Mouse (Mus musculus): Measurements from ENCODE around the gene Bcor. TPM values are rescaled to one million over a fixed set of nuclear protein-coding genes. Genes with fewer than 3 reads are reported as not detected.

The Bcor gene
- total and polyA plus RNA-seq, 2 experiments from 2014 or later: 10.3 to 22.6 TPM

DNA sequence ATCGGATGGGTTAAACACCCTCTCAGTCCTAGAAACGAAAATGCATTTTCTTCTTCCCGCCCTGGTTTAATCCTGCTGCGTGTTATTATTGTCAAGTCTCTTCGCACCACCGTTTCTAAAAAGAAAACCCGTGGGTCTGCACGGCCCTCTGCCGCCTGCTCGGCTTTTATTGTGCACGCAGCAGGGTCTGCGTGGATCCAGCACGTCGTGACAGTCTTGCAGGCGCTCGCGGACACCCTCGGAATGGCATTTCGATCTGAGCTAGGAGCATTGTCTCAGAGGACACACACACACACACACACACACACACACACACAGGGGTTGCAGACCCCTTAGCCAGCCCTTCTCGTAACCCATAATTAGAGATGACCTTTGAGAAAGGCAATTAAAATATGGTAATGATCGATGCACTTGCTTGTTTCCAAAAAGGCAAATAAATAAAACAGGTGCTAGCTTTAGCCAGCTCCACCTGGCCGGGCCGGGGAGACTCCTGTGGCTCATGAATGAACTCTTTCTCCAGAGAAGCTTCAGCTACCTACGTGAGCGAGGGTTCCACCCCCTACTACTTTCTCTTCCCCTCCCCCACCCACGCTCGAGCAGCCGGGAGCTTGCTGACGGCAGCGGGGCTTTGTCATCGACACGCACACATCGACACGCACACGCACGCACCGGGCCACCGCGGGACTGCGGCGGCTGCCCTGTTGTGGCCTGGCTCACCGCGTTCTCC is 8.7 kb downstream of the Bcor start:
- Histone ChIP-seq H3K27ac (no peak overlapping the region; the same call in 1 of the 2 replicates), H3K36me3 (ENCODE audit: insufficient read depth, low read length) (no peaks in the 10 kb centered on the region), H3K9ac (replicated peaks; ENCODE audit: low read length) (0 out of 2 replicates have a peak overlapping the region, but pooled peaks have one; percentile 13), H3K4me1 (ENCODE audit: insufficient read depth, low read length) (no peaks in the 10 kb centered on the region), H3K27me3 (ENCODE audit: insufficient read depth, low read length) (no peaks in the 10 kb centered on the region; the same call in 1 of the 2 replicates), H3K4me2 (ENCODE audit: low read depth, low read length) (peak overlapping the region; percentile 55), H3K4me3 (ENCODE audit: low read length) (peak overlapping the region; percentile 24), H3K9me3 (ENCODE audit: low read length) (no peaks in the 10 kb centered on the region)
- 6% methylated on average over 43 of the region's 43 CpGs for WGBS
- ATAC-seq: peak; percentile 76
- TF ChIP-seq CTCF (IDR thresholded peaks at IDR 0.05; ENCODE audit: low read depth): no peak
- DNase-seq (ENCODE audit: low spot score): peak; percentile 62

DNA sequence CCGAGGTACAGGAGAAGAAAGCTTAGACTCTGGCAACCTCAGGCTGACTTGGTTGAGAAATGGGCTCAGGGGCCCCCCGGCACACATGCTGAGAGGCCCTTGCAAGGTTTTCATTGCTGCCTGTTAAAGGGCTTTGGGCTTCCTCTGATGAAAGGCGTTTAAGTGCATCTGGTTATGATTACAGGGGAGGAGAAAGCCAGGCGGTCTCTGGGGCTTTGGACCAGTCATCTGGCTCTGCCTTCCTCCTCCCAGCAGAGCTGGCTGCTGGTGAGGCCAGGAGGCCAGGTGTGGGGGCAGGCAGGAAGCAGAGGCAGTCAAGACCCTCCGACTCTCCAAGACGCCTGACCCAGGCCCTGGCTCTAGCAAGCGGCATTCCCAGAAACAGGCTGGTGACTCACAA is 9.7 kb downstream of the Bcor start:
- no peaks in the 10 kb centered on the region for H3K4me1 ChIP-seq (ENCODE audit: insufficient read depth, low read length)
- H3K9ac ChIP-seq (replicated peaks; ENCODE audit: low read length): no peak overlapping the region
- WGBS: 23% methylated on average over 7 of the region's 7 CpGs
- H3K36me3 ChIP-seq (ENCODE audit: insufficient read depth, low read length): no peaks in the 10 kb centered on the region
- ATAC-seq: no peak
- no peak overlapping the region for H3K4me2 ChIP-seq (ENCODE audit: low read depth, low read length)
- H3K9me3 ChIP-seq (ENCODE audit: low read length): no peaks in the 10 kb centered on the region
- H3K27me3 ChIP-seq (ENCODE audit: insufficient read depth, low read length): no peaks in the 10 kb centered on the region; the same call in 1 of the 2 replicates
- no peak for DNase-seq (ENCODE audit: low spot score)
- no peak for TF ChIP-seq CTCF (IDR thresholded peaks at IDR 0.05; ENCODE audit: low read depth)
- no peak overlapping the region for H3K27ac ChIP-seq
- no peak overlapping the region for H3K4me3 ChIP-seq (ENCODE audit: low read length)

DNA sequence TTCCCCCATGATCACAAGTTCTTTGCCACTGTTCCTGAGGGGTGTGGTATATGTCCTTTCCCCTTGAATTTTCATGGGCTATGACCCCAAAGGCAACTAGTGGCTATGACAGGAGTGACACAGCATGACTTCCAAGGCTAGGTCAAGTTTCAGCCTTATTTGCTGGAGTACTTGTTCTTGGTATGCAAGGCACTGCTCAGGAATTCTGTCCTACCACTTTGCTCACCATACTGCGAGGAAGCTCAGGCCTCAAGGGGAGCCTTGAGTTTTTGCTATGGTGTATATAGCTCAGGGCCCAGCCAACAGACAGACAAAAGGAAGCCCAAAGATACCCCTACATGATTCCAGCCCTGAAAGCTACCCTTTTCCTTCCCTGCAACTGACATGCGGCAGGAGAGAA is 13.9 kb downstream of the Bcor start:
- DNase-seq (ENCODE audit: low spot score): no peak
- Histone ChIP-seq H3K9me3 (ENCODE audit: low read length) (no peaks in the 10 kb centered on the region), H3K36me3 (ENCODE audit: insufficient read depth, low read length) (no peaks in the 10 kb centered on the region), H3K4me2 (ENCODE audit: low read depth, low read length) (no peak overlapping the region), H3K9ac (replicated peaks; ENCODE audit: low read length) (no peak overlapping the region), H3K4me3 (ENCODE audit: low read length) (no peak overlapping the region), H3K27ac (no peak overlapping the region), H3K4me1 (ENCODE audit: insufficient read depth, low read length) (no peaks in the 10 kb centered on the region), H3K27me3 (ENCODE audit: insufficient read depth, low read length) (peaks cover 6% of the 10 kb centered on the region; the same call in 1 of the 2 replicates)
- no peak for TF ChIP-seq CTCF (IDR thresholded peaks at IDR 0.05; ENCODE audit: low read depth)
- no peak for ATAC-seq
- 83% methylated on average over 2 of the region's 2 CpGs for WGBS

DNA sequence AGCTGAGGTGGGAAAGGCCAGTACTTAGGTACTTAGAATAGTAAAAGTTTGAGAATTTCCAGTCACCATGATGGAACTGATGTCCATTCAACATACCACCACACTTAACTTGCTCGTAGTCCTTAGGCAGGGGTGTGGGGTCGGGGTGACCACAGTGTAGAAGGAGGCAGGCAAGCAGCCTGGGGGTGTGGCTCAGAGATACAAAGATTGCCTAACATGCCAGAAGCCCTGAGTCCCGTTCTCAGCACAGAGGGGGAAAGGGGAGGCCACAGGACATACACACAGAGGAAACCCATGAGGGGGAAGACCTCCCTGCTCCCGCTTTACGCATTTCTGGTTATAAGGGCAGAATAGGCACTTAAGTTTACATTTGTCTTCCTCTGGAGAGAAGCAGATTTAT is 17.3 kb downstream of the Bcor start:
- no peak overlapping the region for H3K4me3 ChIP-seq (ENCODE audit: low read length)
- no peak for DNase-seq (ENCODE audit: low spot score)
- H3K27me3 ChIP-seq (ENCODE audit: insufficient read depth, low read length): peaks cover 10% of the 10 kb centered on the region; the same call in 1 of the 2 replicates
- H3K36me3 ChIP-seq (ENCODE audit: insufficient read depth, low read length): no peaks in the 10 kb centered on the region
- no peak for ATAC-seq
- no peaks in the 10 kb centered on the region for H3K9me3 ChIP-seq (ENCODE audit: low read length)
- H3K4me2 ChIP-seq (ENCODE audit: low read depth, low read length): no peak overlapping the region
- no peak overlapping the region for H3K9ac ChIP-seq (replicated peaks; ENCODE audit: low read length)
- H3K27ac ChIP-seq: no peak overlapping the region
- H3K4me1 ChIP-seq (ENCODE audit: insufficient read depth, low read length): no peaks in the 10 kb centered on the region
- no peak for TF ChIP-seq CTCF (IDR thresholded peaks at IDR 0.05; ENCODE audit: low read depth)
- 60% methylated on average over 5 of the region's 5 CpGs for WGBS

DNA sequence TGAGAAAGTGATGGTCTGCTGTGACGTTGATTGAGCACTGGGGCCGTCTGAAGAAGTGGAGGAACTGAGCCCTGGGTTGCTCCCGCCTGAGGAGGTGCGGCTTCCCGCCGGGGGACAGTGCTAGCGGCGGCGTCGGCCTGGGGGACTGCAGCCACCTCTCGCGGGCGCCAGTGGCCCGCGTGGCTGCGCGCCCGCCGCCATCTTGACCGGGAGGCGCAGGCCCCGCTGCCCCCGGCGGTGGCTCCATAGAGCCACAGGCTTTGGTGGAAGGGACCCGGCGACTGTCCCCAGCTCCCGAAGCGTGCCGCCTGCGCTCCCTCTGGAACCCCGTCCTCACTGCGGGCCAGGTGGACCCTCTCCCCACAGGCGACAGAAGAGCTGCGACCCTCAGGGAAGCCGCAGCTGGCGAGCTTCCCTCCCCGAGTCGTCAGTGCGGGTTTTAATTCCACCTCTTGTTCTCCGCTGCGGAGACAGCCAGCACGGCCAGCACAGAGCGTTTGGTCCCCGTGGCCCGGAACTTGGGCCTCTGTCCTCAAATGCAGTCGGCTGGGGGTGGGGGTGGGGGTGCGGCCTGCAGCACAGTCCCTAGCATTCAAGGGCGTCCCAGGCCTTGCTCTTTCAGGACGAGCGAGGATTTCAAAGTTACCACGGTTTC is 19.9 kb downstream of the Bcor start:
- H3K36me3 ChIP-seq (ENCODE audit: insufficient read depth, low read length): no peaks in the 10 kb centered on the region
- no peak for DNase-seq (ENCODE audit: low spot score)
- no peaks in the 10 kb centered on the region for H3K9me3 ChIP-seq (ENCODE audit: low read length)
- H3K9ac ChIP-seq (replicated peaks; ENCODE audit: low read length): peak overlapping the region; percentile 17; the same call in 1 of the 2 replicates
- peak overlapping the region; percentile 28 for H3K4me3 ChIP-seq (ENCODE audit: low read length)
- peak overlapping the region; percentile 57 for H3K4me2 ChIP-seq (ENCODE audit: low read depth, low read length)
- 8% methylated on average over 39 of the region's 51 CpGs for WGBS
- peaks cover 10% of the 10 kb centered on the region; the same call in 1 of the 2 replicates for H3K27me3 ChIP-seq (ENCODE audit: insufficient read depth, low read length)
- no peak for TF ChIP-seq CTCF (IDR thresholded peaks at IDR 0.05; ENCODE audit: low read depth)
- no peak for ATAC-seq
- no peaks in the 10 kb centered on the region for H3K4me1 ChIP-seq (ENCODE audit: insufficient read depth, low read length)
- H3K27ac ChIP-seq: no peak overlapping the region

DNA sequence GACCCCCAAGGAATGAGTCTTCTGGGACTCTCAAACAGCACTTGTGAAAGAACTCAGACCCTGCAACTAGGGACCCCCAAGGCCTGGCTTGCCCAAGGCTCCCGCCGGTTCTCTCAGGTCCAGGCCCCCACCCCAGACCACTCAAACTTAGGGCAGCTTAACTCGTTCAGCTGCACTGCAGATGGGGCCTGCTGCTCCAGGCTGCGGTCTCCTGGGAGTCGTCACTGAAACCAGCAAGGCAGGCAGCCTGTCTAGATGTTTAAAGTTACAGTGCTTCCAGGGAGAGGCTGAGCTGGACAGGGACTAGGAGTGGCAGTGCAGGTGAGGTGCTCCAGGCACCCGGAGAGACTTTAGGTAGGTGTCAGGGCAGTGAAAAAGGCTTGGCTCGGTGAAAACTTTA is 21.9 kb downstream of the Bcor start:
- no peaks in the 10 kb centered on the region for H3K36me3 ChIP-seq (ENCODE audit: insufficient read depth, low read length)
- no peak for TF ChIP-seq CTCF (IDR thresholded peaks at IDR 0.05; ENCODE audit: low read depth)
- H3K4me1 ChIP-seq (ENCODE audit: insufficient read depth, low read length): no peaks in the 10 kb centered on the region; the same call in 1 of the 2 replicates
- ATAC-seq: no peak
- H3K4me3 ChIP-seq (ENCODE audit: low read length): no peak overlapping the region
- H3K27me3 ChIP-seq (ENCODE audit: insufficient read depth, low read length): peaks cover 10% of the 10 kb centered on the region; the same call in 1 of the 2 replicates
- H3K9ac ChIP-seq (replicated peaks; ENCODE audit: low read length): no peak overlapping the region
- H3K4me2 ChIP-seq (ENCODE audit: low read depth, low read length): no peak overlapping the region
- 26% methylated on average over 7 of the region's 7 CpGs for WGBS
- DNase-seq (ENCODE audit: low spot score): no peak
- no peak overlapping the region for H3K27ac ChIP-seq
- H3K9me3 ChIP-seq (ENCODE audit: low read length): no peaks in the 10 kb centered on the region

All from hindbrain, postnatal 0 days (tissue).